Mouse (Mus musculus) MEL-GATA-1-ER (cell line): ENCODE data around the gene 9330182L06Rik.

Source experiments
- DNase-seq: peaks from one replicate; pipeline ENCODE4 v3.0.0-alpha.2; 2012; ENCODE audit warnings: low read depth; ENCODE audit errors: extremely low read depth

Gene 9330182L06Rik

DNA sequence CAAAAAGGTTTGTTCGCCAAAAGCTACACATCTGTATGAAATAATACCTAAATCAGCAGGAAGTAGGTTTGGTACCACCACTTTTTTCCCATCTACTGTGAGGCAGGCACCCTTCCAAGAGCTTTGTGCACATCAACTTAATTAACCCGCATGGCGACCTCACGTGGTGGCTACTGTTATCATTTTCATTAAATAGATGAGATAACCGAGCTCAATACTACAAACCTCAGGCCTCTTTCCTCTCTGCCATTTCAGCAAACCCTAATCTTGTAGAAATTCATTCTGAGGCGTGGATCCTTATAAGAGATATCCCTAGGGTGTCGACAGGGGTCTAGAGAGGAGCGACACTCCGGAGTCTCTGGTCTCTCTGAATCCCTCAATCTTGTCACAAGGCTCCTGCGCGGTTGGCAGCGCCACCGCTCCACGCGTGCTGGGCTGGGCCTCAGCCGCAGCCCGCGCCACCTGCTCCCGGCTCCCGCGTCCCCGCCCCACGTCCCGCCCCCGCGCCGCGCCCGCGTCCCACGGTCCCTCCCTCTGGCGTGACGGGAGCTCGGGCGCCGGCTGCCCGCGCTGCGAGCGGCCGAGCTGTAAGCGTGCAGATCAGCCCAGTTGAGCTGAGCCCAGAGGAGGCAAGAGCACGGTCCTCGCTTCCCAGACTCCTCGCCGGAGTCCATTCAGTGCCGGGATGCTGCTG, at the start of gene 9330182L06Rik:
9330182L06Rik (plus strand) TSS at position 533 of the 694 bp plus-strand sequence.
- no peak for DNase-seq

- no peak for DNase-seq
These were observed 38.4 kb upstream of the 9330182L06Rik start for GRCm38 (mm10) chr5:9227456-9228008.

- no peak for DNase-seq
These were observed 1.6 kb upstream of the 9330182L06Rik start for GRCm38 (mm10) chr5:9264361-9264760.

GRCm38 (mm10) chr5:9266280-9266923, 484 bp downstream of the 9330182L06Rik start:
- no peak for DNase-seq

GRCm38 (mm10) chr5:9269666-9270065, 3.7 kb downstream of the 9330182L06Rik start:
- DNase-seq = no peak

DNA sequence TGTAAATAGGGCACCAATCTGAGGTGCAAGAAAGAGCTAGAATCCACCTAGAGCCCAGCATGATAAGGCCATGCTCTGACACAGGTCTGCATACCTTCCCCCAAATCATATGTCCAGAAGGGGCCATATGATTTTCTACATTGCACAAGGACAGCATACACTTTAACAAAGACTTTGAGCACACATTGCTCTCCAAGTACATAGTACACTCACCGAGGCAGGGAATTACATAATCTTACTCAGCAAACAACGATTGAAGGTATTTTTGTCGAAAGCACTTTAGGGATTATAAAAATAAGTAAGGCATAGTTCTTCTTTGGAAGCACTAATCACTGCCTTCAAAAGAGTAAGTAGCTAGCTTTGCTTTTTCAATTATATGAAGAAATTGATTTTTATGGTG, 7.1 kb downstream of the 9330182L06Rik start:
- DNase-seq = no peak

GRCm38 (mm10) chr5:9295777-9296549, 30.0 kb downstream of the 9330182L06Rik start:
- no peak for DNase-seq

DNA sequence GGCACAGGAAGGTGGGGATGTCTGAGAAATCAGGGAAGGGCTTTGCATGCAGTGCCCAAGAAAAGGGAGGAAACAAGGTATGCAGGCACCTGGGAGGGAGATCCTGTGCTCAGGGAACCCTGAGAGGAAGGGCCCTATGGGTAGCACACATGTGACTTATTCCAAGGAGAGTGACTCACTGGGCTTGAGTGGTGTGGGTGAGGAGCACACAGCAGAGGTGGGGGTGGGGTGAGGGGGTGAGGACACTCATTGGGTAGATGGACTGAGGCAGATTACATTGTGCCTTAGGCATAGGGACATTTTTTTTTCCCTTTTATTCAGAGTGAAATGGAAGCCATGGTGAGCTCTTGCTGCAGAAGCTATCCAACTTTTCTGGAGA, 30.6 kb downstream of the 9330182L06Rik start:
- no peak for DNase-seq

DNA sequence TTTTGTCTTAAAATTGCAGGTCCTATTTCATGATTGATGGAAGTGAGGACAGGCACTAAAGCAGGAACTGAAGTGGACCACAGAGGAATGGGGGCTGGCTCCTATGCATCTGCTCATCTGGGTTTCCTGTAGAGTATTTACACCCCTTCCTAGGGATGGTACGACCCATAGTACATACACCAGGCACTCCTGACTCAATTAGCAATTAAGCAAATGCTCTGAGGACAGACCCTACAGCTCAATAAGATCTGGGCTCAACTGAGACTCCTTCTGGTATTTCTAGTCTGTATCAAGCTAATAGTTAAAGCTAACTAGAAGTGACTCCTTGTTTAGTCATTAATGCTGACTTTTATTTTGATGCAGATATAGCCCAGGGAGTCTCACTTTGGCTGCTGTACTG, 60.9 kb downstream of the 9330182L06Rik start:
- DNase-seq = no peak

GRCm38 (mm10) chr5:9327528-9327927, 61.6 kb downstream of the 9330182L06Rik start:
- no peak for DNase-seq

DNA sequence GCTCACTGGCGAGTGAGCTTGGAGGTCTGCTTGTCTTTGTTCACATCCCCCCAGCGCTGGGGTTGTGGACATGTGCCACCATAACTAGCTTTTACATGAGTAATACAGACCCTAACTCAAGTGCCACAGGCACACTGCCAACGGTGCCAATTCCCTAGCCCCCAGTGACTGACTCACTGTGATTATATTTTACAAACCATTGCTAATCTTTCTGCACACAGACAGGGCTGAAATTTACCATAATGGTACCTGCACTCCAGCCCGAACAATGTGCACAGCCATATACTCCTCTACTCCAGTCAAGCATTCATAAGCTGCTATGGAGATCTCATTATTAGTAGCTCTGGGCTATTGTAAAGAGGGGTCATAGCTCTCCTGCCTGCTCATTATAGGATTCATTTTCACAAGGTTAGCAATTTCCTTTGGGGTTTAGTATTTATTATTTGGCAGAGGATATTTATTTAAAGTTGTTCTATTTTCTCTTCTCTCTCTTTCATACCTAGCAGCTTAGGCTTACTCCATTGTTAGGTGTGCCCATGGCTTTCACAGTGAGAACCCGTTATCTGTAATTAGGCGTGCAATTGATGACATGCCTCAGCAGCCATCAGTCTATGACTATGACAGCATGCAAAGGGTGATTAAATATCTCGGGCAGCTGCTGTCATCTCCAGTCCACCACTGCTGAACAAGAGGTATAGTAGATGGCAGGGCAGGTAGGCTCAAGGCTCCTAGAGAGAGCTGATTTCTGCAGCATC, 73.0 kb downstream of the 9330182L06Rik start:
- DNase-seq = no peak

GRCm38 (mm10) chr5:9339511-9340173, 73.7 kb downstream of the 9330182L06Rik start:
- DNase-seq = no peak

- DNase-seq = no peak
These were observed 78.7 kb downstream of the 9330182L06Rik start for GRCm38 (mm10) chr5:9344581-9344980.

DNA sequence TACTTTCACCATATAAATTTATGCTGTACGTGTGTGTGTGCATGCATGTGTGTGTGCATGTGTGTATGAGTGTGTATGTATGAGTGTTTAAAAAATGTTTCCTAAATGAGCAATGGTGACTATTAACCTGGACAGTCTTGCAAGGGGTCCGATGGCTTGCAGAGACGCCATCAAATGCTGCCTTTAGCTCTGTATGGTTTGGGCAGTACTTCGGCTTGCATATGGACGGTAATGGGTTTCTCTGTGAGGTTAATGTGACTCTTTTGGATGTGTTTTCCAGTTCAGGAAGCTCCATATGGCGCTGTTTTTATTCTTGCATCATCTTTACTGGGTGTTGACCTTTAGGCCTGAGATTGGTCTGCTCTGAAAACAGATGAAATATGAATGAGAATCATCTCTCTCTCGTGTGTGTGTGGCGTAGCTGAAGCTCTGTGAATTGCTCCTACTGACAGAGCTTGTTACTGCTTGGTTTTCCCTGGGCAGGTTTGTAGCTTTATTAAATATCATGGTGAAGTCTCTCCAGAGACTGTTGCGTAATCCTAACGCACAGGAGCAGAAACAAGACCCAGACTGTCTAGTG, 79.2 kb downstream of the 9330182L06Rik start:
- DNase-seq = no peak

DNA sequence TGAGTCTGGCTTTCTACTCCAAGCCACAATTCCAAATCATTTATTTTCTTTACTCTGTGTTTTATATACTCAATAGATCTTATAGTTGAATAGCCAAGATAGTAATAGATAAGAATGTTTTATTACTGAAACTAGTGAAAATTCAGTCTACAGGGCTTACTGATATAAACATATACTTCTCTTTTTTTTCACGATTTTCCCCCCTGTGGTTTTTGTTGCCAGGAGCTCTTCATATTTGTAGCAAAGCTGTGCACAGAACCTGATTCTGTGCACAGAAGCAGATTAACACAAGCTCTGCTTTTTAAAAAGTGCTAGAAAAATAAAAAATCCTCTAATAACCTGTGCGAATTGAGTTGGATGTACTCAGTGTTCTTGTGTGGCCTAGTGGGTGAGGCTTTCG, 79.7 kb downstream of the 9330182L06Rik start:
- DNase-seq = no peak

DNA sequence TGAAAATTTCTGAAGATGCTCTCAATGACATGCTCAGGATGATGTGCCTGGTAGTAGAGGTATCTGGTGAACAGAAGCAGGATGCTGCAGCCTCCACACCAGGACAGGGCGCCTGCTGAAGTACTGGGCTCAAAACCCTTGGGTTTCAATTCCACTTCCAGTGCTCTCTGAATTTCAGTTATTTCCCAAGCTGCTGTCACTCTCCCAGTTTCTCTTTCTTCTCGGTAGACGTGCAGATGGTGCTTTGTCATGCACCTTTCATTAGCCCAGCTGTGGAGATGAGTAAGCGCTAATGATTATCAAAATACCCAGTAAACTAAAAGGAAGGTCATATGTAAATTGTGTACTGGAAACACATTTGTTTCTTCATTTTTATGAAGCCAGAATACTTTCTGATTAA, 80.6 kb downstream of the 9330182L06Rik start:
- no peak for DNase-seq

GRCm38 (mm10) chr5:9352163-9352562, 86.2 kb downstream of the 9330182L06Rik start:
- DNase-seq = no peak

DNA sequence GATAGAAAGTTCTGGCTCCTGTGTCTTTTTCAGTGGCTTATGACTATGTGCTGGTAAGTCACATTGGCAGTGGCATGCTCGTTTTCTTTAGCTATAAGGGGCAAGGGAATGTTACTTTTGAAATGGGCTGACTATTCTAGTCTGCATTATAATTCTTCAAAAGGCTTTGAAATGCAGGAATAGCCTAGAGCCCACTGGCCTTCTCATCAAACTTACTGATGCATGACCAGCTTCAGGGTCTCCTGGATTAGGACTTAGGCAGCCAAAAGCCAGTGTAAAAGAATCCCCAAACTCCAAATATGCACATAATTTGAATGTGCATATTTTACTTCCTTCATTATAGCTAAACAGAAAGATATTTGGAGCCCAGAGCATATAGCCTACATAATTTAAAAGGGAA, 86.7 kb downstream of the 9330182L06Rik start:
- no peak for DNase-seq

DNA sequence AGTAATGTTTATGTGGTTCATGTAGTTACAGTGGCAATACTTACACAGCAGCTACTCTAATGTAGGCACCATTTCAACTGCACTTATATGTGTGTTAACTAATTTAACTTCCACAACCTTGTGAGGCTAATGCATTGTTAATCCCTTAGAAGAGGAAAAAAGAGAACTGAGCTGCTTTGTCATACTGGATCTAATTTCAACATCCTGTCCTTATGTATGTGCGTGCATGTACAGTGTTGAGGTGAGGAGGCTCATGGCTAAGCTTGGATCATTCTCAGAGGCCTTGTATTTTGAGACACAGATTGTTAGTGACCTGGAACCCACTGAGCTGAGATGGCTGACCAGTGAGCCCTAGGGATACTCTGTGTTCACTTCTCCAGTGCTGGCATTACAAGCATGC, 88.3 kb downstream of the 9330182L06Rik start:
- no peak for DNase-seq

DNA sequence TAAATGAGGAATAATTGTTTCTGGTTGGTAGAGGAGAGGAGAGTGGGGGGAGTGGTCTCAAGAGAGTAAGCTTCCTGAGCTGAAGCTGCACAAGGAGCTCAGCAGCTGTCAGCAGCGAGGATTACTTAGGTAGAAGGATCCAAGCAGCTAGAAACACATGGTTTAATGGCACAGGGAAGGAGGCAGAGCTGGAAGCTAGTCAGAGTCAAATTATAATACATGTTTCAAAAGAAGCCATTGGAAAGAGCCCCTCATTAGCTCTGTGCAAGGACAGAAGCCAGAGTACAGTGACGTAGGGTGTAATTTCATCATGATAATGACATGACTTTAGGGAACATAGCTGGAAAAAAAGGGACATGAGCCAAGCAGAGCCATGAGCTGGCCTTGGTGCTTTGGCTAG, 92.2 kb downstream of the 9330182L06Rik start:
- DNase-seq = no peak
